Mouse (Mus musculus): ENCODE data around the gene Cbx3.
"Not testable (repeated sequence)": the region's sequence is repeated elsewhere in the genome, so short reads cannot be mapped to it uniquely, and the experiment has no call there.

Cbx3 gene

DNA sequence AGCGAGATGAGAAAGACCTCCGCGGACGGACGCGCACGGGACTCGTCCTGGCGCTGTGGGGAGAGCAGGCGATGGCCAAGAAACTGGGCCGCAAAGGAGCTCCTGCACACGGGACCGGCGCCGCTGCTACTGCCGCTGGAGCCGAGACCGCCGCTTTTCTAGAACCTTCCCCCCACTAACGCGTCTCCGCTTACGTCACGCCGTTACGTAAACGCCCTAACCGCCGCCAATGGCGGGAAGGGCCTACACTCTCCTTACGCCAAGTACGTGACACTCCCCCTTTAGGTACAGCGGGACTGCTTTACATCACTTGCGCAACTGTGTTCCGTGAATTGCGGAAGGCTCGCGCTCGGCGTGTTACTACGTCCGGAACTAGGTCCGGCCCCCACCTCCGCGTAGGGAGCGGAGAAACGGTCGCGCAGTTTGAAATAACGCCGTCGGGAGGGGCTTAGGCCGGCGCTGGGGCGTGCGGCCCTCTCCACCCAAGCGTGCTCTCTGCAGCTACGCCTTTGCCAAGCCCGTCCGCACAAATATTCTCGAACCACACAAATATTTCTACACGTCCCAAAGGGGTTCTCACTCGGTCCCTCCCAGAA, 347 bp upstream of the Cbx3 start, which contains the start of gene Hnrnpa2b1:
TSS of gene Hnrnpa2b1 (minus strand) at position 180 of the 596 bp plus-strand sequence.
- DNase-seq (ENCODE audit: low spot score in 2 of 2), result peak; percentile 98 to 99

DNA sequence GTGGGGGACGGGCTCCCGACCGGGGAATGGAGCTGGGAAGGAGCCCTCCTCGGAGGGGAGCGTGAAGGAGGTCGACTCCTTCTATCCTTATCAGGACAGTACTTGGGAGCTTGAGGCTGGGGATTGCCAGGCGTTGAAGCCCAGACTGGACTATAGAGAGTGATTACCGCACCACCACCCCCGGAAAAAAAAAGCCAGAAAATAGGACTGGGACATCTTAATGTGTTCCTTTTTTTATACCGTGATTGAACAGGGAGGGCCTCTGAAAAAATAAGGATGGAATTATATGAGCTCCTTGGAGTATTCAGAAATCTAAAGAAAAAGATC, 982 bp downstream of the Cbx3 start:
- DNase-seq (ENCODE audit: low spot score in 2 of 2), result no peak

DNA sequence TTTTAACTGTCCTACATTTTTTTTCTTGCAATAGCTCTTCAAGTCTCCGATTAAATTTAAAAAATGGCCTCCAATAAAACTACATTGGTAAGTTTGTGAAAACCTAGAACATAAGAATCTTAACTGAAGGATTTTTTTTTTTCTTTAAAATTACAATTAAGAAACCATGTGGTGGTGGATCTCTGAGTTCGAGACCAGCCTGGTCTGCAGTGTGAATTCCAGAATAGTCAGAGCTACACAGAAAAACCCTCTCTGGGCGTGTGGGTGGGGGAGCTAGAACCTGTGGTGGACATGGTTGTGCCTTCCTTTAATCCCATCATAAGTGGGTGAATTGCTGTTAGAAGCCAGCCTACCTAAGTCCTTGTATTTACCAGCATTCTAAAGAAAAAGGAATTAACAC, 1.6 kb downstream of the Cbx3 start:
- no peak for DNase-seq (ENCODE audit: low spot score in 2 of 2)

GRCm38 (mm10) chr6:51472213-51472612, 2.1 kb downstream of the Cbx3 start:
- DNase-seq (ENCODE audit: low spot score in 2 of 2), result no peak

- DNase-seq (ENCODE audit: low spot score in 2 of 2), result no peak
These were observed 9.1 kb downstream of the Cbx3 start for GRCm38 (mm10) chr6:51479136-51479731.

DNA sequence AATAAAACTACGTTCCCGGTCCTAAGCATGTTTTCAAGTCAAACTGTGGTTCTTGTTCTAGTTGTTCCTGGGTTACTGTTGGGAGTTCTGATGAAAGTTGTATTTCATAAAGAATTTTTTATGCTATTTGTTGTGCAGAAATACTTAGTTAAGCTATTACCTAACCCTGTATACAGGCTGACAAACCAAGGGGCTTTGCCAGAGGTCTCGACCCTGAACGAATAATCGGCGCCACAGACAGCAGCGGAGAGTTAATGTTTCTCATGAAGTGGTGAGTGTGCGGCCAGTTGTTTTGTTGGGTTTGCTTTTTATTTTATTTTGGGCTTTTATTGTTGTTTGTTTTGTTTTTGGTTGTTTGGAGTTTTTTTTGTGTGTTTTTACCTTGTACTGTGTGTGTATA, 11.4 kb downstream of the Cbx3 start:
- no peak for DNase-seq (ENCODE audit: low spot score in 2 of 2)

GRCm38 (mm10) chr6:51483861-51484260, 13.7 kb downstream of the Cbx3 start:
- no peak for DNase-seq (ENCODE audit: low spot score in 2 of 2)

DNA sequence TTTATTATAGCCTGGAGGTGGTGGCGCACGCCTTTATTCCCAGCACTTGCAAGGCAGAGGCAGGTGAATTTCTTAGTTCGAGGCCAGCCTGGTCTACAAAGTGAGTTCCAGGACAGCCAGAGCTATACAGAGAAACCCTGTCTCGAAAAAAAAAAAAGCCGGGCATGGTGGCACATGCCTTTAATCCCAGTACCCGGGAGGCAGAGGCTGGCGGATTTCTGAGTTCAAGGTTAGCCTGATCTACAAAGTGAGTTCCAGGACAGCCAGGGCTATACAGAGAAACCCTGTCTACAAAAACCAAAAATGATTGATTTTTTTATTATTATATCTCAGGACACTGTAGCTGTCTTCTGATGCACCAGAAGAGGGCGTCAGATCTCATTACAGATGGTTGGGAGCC, 14.4 kb downstream of the Cbx3 start:
- DNase-seq (ENCODE audit: low spot score in 2 of 2), result not testable (repeated sequence)

DNA sequence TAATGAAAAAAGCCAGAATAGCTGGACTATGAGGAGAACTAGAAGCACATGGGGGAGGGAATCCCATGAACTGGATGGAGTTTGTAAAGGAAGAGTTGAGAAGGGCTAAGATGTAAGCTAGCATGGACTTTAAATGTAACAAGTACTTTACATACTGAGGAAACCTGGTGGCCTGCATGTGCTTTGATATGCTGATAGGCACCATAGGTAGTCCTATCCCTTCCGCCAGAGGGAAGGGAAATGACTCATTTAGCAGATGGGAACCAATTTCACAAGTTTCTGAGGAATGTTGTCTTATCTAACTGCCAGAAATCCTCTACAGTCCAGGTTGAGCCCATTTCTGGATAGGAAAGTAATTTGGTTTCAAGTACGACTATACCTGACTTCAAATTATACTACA, 15.5 kb downstream of the Cbx3 start:
- DNase-seq (ENCODE audit: low spot score in 2 of 2), result no peak

GRCm38 (mm10) chr6:51486076-51486710, 16.0 kb downstream of the Cbx3 start:
- no peak for DNase-seq (ENCODE audit: low spot score in 2 of 2)

DNA sequence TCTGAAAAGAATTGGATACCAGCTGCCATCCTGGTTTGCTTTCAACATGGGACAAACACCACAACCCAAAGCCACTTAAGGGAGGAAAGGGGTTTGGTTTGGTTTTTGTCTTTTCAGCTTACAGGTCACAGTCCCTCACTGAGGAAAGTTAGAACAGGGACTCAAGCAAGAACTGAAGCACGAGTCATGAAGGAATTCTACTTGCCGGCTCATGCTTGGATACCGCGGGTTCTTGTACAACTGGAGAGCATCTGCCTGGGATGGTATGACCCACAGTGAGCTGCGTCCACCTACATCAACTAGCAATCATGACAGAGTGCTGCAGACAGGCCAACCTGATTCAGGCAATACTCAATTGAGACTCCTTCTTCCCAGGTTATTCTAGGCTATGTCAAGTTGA, 16.6 kb downstream of the Cbx3 start:
- DNase-seq (ENCODE audit: low spot score in 2 of 2), result no peak

- DNase-seq (ENCODE audit: low spot score in 2 of 2), result no peak
These were observed 19.6 kb downstream of the Cbx3 start for GRCm38 (mm10) chr6:51489787-51490186.

DNA sequence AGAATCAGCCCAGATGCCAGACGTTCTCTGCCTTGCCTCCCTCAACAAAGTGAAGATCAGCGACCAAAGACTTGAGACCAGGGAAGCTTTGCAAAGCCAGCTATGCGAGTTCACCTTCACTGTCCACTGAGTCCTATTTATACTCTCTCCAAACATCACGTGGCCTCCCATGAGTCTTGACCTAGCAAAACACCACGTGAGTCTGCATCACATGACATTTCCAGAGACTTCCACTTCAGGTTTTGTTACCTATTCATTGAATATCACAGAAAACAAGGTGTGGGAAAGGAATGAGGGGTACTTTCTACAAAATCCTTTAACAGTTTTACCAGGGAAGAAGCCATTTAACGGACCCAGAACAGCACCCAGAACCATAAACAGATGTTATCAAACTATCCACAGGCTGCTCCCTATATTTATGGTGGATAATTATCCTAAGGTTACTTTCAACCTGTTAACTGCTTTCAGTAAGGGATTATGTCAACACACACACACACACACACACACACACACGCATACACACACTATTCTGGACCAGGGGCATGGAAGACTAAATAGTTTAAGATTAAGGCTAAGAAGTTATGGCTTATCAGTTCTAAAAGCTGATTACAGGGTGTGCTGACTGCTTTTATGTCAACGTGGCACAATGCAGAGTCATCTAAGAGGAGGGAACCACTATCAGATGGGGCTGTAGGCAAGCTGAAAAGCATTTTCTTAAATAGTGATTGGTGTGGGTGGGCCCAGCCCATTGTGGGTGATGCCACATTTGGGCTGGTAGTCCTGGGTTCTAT, 27.4 kb downstream of the Cbx3 start:
- no peak for DNase-seq (ENCODE audit: low spot score in 2 of 2)

DNA sequence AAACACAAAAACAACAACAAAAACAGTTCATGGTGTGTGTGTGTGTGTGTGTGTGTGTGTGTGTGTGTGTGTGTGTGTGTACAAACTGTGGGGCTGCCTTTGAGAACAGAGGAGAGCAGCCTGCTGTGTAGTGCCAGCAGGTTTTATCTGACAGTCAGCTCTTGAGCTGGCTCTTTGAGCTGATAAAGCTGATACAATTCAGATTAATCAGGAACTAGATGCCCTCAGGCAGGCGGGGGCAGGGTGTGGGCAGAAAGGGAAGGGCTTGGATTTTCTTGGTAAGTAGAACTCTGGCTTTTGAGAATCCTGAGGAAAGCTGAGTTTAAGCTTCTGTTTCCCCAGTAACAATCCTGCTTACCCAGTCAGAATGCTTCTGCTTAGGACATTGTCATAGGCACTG, 35.5 kb downstream of the Cbx3 start:
- DNase-seq (ENCODE audit: low spot score in 2 of 2), result no peak

- no peak for DNase-seq (ENCODE audit: low spot score in 2 of 2)
These were observed 37.4 kb downstream of the Cbx3 start for GRCm38 (mm10) chr6:51507556-51507955.

DNA sequence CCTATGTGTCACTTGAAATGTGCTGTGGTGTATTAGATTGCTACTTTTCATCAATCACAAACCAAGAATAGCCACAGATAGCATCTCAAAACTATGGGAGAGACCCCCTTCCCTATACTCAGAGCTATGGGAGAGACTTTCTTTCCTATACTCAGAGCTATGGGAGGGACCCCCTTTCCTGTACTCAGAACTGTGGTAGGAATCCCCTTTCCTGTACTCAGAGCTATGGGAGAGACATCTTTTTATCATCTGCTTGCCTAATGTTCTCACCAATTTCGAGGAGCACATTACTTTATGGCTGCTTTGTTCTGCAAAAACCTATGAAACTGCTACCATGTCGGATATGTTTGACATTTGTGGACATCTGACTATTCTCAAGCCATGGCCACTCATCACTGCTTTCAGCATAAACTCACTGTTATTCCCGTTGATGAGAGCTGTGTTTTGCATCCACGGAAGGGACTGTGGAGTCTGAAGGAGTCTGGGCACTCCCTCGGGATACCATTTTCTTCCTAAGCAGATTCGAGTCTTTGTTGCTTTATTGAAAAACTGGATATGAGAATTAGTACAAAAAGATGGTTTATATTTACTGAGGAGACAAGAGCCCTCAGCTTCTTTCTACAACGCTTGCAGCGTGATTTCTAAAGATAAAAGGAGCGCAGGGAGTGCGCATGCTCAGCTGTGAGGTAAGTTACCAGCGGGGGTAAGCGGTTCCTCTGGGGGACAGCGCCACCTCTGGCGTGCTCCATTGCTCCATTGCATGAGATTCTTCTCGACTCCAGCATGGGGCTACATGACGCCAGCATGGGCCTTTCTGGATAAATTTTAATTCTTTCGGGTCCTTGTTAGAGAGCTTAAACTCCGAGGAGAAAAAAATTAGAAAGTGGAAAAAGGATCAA, 38.8 kb downstream of the Cbx3 start:
- peak; percentile 68 to 86 for DNase-seq (ENCODE audit: low spot score in 2 of 2)

GRCm38 (mm10) chr6:51510094-51510493, 39.9 kb downstream of the Cbx3 start:
- peak; percentile 59 to 80 for DNase-seq (ENCODE audit: low spot score in 2 of 2)

DNA sequence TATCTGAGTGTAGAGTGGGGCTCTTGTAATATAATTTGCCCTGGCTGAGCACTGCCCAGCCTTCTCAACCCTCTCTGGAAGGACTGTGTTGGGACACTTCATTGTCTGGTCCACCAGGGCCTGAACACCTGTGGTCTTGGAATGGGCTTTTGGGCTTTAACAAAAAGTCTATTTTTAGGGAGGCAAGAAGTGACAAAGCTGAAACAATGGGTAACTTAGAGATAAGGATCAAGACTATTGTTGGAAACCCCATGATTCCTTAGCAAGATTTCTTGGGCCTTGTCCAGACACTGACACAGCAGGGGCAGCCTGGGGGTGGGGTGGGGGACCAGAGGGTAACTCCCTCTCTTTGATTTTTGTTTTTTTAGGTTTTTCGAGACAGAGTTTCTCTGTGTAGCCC, 40.8 kb downstream of the Cbx3 start:
- DNase-seq (ENCODE audit: low spot score in 2 of 2), result no peak

GRCm38 (mm10) chr6:51513745-51514144, 43.6 kb downstream of the Cbx3 start:
- no peak for DNase-seq (ENCODE audit: low spot score in 2 of 2)

- DNase-seq (ENCODE audit: low spot score in 2 of 2), result no peak
These were observed 44.7 kb downstream of the Cbx3 start for GRCm38 (mm10) chr6:51514860-51515259.

- no peak for DNase-seq (ENCODE audit: low spot score in 2 of 2)
These were observed 53.1 kb downstream of the Cbx3 start for GRCm38 (mm10) chr6:51523310-51523709.
